Comparison of ENCODE assay signal across 27 mouse cellular contexts in the genomic region with DNA sequence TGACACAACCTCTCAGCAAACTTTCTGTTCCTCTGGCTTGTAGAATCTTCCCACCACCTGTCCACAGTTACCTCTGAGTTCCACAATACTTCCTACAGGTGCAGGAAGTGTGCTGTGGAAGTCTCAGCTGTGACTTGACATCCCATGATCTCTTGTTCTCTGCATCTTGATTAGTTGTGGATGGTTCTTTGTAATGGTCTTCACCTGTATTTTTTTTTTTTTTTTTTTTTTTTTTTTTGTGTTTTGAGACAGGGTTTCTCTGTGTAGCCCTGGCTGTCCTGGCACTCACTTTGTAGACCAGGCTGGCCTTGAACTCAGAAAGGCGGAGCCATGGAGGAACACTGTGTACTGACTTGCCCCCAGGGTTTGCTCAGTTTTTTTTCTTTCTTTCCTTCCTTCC. TPM values are rescaled to one million over a fixed set of nuclear protein-coding genes. Genes with fewer than 3 reads are reported as not detected.
A peak's percentile ranks its signal among the peaks of the same experiment; 100 is the strongest.
DNase-seq lines count a peak whose midpoint lies in the region; ATAC-seq and TF ChIP-seq lines count a peak whose summit lies in the region.
"Had no signal": no experiment of that assay in that cellular context is flagged by ENCODE, and none has a peak within 500 bp of the region (broad histone marks: within the 10 kb centered on the region; RNA-seq: fewer than 3 reads in every experiment).

No protein-coding gene starts in this region.

- no peak overlapping the region for H3K4me3 ChIP-seq in forebrain, embryonic 13.5 days
- H3K4me3 ChIP-seq in forebrain, embryonic 11.5 days (ENCODE audit: low read depth, low read length): no peak overlapping the region
- H3K4me3 ChIP-seq in midbrain, embryonic 15.5 days: no peak overlapping the region
- H3K4me3 ChIP-seq in midbrain, embryonic 16.5 days (ENCODE audit: low read depth, low read length): no peak overlapping the region
- no peak overlapping the region for H3K4me3 ChIP-seq in myocyte
- H3K4me3 ChIP-seq: embryonic facial prominence, embryonic 13.5 days; embryonic facial prominence, embryonic 15.5 days; erythroblast, embryonic 14.5 days; forebrain, embryonic 10.5 days had no signal

- intact Hi-C loops in heart, postnatal 10 days (cut with DNase I): no loop called here

- peaks cover 55% of the 10 kb centered on the region for H3K36me3 ChIP-seq in forebrain, embryonic 13.5 days (ENCODE audit: poor library complexity, severe bottlenecking)
- peaks cover 18% of the 10 kb centered on the region for H3K36me3 ChIP-seq in forebrain, embryonic 11.5 days (ENCODE audit: control insufficient read depth, insufficient read depth, low read length)
- H3K36me3 ChIP-seq in midbrain, embryonic 15.5 days (replicated peaks): peaks cover 36% of the 10 kb centered on the region
- peaks cover 23% of the 10 kb centered on the region for H3K36me3 ChIP-seq in midbrain, embryonic 16.5 days (ENCODE audit: control insufficient read depth, insufficient read depth, low read length)
- H3K36me3 ChIP-seq in myocyte (ENCODE audit: control insufficient read depth, insufficient read depth): peaks cover 33% of the 10 kb centered on the region

- TF ChIP-seq POLR2A in myocyte (IDR thresholded peaks at IDR 0.05; ENCODE audit: insufficient read length, low read depth): no peak

- no peak overlapping the region for H3ac ChIP-seq in myocyte (ENCODE audit: control insufficient read depth, insufficient read length)

- H3K9ac ChIP-seq in forebrain, embryonic 13.5 days: no peak overlapping the region
- H3K9ac ChIP-seq in forebrain, embryonic 11.5 days (ENCODE audit: low read length): no peak overlapping the region
- no peak overlapping the region for H3K9ac ChIP-seq in midbrain, embryonic 15.5 days
- H3K9ac ChIP-seq in midbrain, embryonic 16.5 days (ENCODE audit: low read depth, low read length): no peak overlapping the region
- H3K9ac ChIP-seq: embryonic facial prominence, embryonic 13.5 days; embryonic facial prominence, embryonic 15.5 days had no signal

- H3K9me3 ChIP-seq in forebrain, embryonic 13.5 days (replicated peaks): no peaks in the 10 kb centered on the region
- H3K9me3 ChIP-seq in forebrain, embryonic 11.5 days (ENCODE audit: control insufficient read depth, low read length): no peaks in the 10 kb centered on the region
- no peaks in the 10 kb centered on the region for H3K9me3 ChIP-seq in midbrain, embryonic 15.5 days
- no peaks in the 10 kb centered on the region for H3K9me3 ChIP-seq in midbrain, embryonic 16.5 days (replicated peaks; ENCODE audit: control insufficient read depth, low read length, poor library complexity, severe bottlenecking)
- H3K9me3 ChIP-seq: embryonic facial prominence, embryonic 13.5 days; embryonic facial prominence, embryonic 15.5 days; forebrain, embryonic 10.5 days; G1E had no signal

- WGBS in forebrain, embryonic 13.5 days: 100% methylated on average over 1 of the region's 1 CpGs
- 100% methylated on average over 1 of the region's 1 CpGs for WGBS in forebrain, embryonic 11.5 days
- 100% methylated on average over 1 of the region's 1 CpGs for WGBS in midbrain, embryonic 15.5 days
- 100% methylated on average over 1 of the region's 1 CpGs for WGBS in midbrain, embryonic 16.5 days

- H3K27ac ChIP-seq in forebrain, embryonic 13.5 days: no peak overlapping the region
- H3K27ac ChIP-seq in forebrain, embryonic 11.5 days (ENCODE audit: low read depth, low read length): no peak overlapping the region
- H3K27ac ChIP-seq in midbrain, embryonic 15.5 days: no peak overlapping the region
- no peak overlapping the region for H3K27ac ChIP-seq in midbrain, embryonic 16.5 days (ENCODE audit: low read length)
- H3K27ac ChIP-seq: embryonic facial prominence, embryonic 13.5 days; embryonic facial prominence, embryonic 15.5 days; forebrain, embryonic 10.5 days had no signal

- ATAC-seq in forebrain, embryonic 13.5 days: 0 out of 2 replicates have a peak, but pooled peaks have one; percentile 27
- no peak for ATAC-seq in forebrain, embryonic 11.5 days (replicated peaks; ENCODE audit: low FRiP score)
- 0 out of 2 replicates have a peak, but pooled peaks have one; percentile 39 for ATAC-seq in midbrain, embryonic 15.5 days (replicated peaks)
- ATAC-seq in midbrain, embryonic 16.5 days: no peak
- ATAC-seq: CD4-positive, CD25-positive, alpha-beta regulatory T cell, adult 4 months; forebrain, embryonic 14.5 days; Patski had no signal

- H3K4me2 ChIP-seq in forebrain, embryonic 13.5 days: no peak overlapping the region
- H3K4me2 ChIP-seq in forebrain, embryonic 11.5 days (ENCODE audit: low read depth, low read length, severe bottlenecking): no peak overlapping the region
- no peak overlapping the region for H3K4me2 ChIP-seq in midbrain, embryonic 15.5 days
- no peak overlapping the region for H3K4me2 ChIP-seq in midbrain, embryonic 16.5 days (ENCODE audit: low read length)
- no peak overlapping the region for H3K4me2 ChIP-seq in myocyte (ENCODE audit: low read depth)
- H3K4me2 ChIP-seq: embryonic facial prominence, embryonic 13.5 days; embryonic facial prominence, embryonic 15.5 days had no signal

- H3K27me3 ChIP-seq in forebrain, embryonic 13.5 days: no peaks in the 10 kb centered on the region
- no peaks in the 10 kb centered on the region for H3K27me3 ChIP-seq in forebrain, embryonic 11.5 days (ENCODE audit: control insufficient read depth, insufficient read depth, low read length)
- no peaks in the 10 kb centered on the region for H3K27me3 ChIP-seq in midbrain, embryonic 15.5 days (replicated peaks)
- no peaks in the 10 kb centered on the region for H3K27me3 ChIP-seq in midbrain, embryonic 16.5 days (ENCODE audit: control insufficient read depth, insufficient read depth, low read depth, low read length)
- no peaks in the 10 kb centered on the region for H3K27me3 ChIP-seq in myocyte (ENCODE audit: control insufficient read depth, insufficient read depth, insufficient read length)
- H3K27me3 ChIP-seq: embryonic facial prominence, embryonic 13.5 days; embryonic facial prominence, embryonic 15.5 days; Patski had no signal

- no peak for DNase-seq in forebrain, embryonic 11.5 days (ENCODE audit: low spot score)
- DNase-seq in heart, adult 11 months: peak; percentile 41
- no peak for DNase-seq in heart, postnatal 10 days
- DNase-seq in kidney, postnatal 10 days: no peak
- DNase-seq: adrenal gland, adult 2 months; adrenal gland, postnatal 10 days; adrenal gland, postnatal 25 days; B cell, adult 2 months; cerebellum, adult 11 months; cerebellum, adult 18-20 months; cerebellum, adult 8-10 months; cerebellum, adult 9-11 months; cerebellum, postnatal 14 days; cerebellum, postnatal 36 days; embryo, embryonic 11 days had no signal

- no peaks in the 10 kb centered on the region for H3K79me2 ChIP-seq in myocyte (ENCODE audit: control insufficient read depth, insufficient read depth)

- H3K4me1 ChIP-seq in forebrain, embryonic 13.5 days: no peaks in the 10 kb centered on the region
- 0 out of 2 replicates have a peak, but pooled peaks cover 1% of the 10 kb centered on the region for H3K4me1 ChIP-seq in forebrain, embryonic 11.5 days (replicated peaks; ENCODE audit: control insufficient read depth, insufficient read depth, low read length)
- H3K4me1 ChIP-seq in midbrain, embryonic 15.5 days: no peaks in the 10 kb centered on the region
- no peaks in the 10 kb centered on the region for H3K4me1 ChIP-seq in midbrain, embryonic 16.5 days (ENCODE audit: control insufficient read depth, insufficient read depth, low read length)
- H3K4me1 ChIP-seq: embryonic facial prominence, embryonic 13.5 days; embryonic facial prominence, embryonic 15.5 days had no signal

TF ChIP-seq in myocyte, 11 proteins besides CTCF, POLR2A, EP300 and RAD21:
- peak; percentile 42 for TF ChIP-seq POLR2AphosphoS2 (IDR thresholded peaks at IDR 0.05; ENCODE audit: insufficient read length, low read depth)
- TF ChIP-seq REST (IDR thresholded peaks at IDR 0.05; ENCODE audit: insufficient read depth, insufficient read length): no peak
- no peak for TF ChIP-seq USF1 (IDR thresholded peaks at IDR 0.05; ENCODE audit: low read depth)
TF ChIP-seq in myocyte: peak in this region for 1.

RNA-seq across cellular contexts. Expression of a gene that starts 22.3 kb away (rescaled TPM):
- polyA plus RNA-seq in forebrain, embryonic 13.5 days (2015; fragmentation: Nextera tagmentation; extraction: Ambion mirVana): 164 and 177 TPM in 2 replicates
- polyA plus RNA-seq in forebrain, embryonic 11.5 days (2014; fragmentation: Nextera tagmentation; extraction: Ambion mirVana): 64.4 and 68.5 TPM in 2 replicates
- total RNA-seq in heart, postnatal 10 days (2021): 10 to 100 TPM; 28.1 to 36.9 TPM
- polyA plus RNA-seq in midbrain, embryonic 15.5 days (2015; fragmentation: Nextera tagmentation; extraction: Ambion mirVana): 123 and 128 TPM in 2 replicates
- 105 and 141 TPM in 2 replicates for polyA plus RNA-seq in midbrain, embryonic 16.5 days (2015; fragmentation: Nextera tagmentation; extraction: Ambion mirVana)
- polyA plus RNA-seq in myocyte (2012; fragmentation: generic; extraction: Trizol): 26.5 TPM

RNA-seq across cellular contexts. Expression of a gene that starts 26.8 kb away (rescaled TPM):
- 55.2 and 56.9 TPM in 2 replicates for polyA plus RNA-seq in forebrain, embryonic 13.5 days (2015; fragmentation: Nextera tagmentation; extraction: Ambion mirVana)
- 121 and 132 TPM in 2 replicates for polyA plus RNA-seq in forebrain, embryonic 11.5 days (2014; fragmentation: Nextera tagmentation; extraction: Ambion mirVana)
- 1 to 10 TPM; 4.3 to 4.5 TPM for total RNA-seq in heart, postnatal 10 days (2021)
- 25.2 and 26.9 TPM in 2 replicates for polyA plus RNA-seq in midbrain, embryonic 15.5 days (2015; fragmentation: Nextera tagmentation; extraction: Ambion mirVana)
- 17.1 and 24.0 TPM in 2 replicates for polyA plus RNA-seq in midbrain, embryonic 16.5 days (2015; fragmentation: Nextera tagmentation; extraction: Ambion mirVana)
- polyA plus RNA-seq in myocyte (2012; fragmentation: generic; extraction: Trizol): 0.26 TPM

Comparison
In these comparisons a context has a peak if more than half of its experiments do, and no peak if none do; other contexts are left out.
1. ATAC-seq: peak in forebrain, embryonic 13.5 days (single experiment) and midbrain, embryonic 15.5 days (single experiment); none in forebrain, embryonic 11.5 days (single experiment) and midbrain, embryonic 16.5 days (single experiment).
2. RNA of a gene that starts 26.8 kb away (polyA plus RNA-seq): 121 to 132 TPM in forebrain, embryonic 11.5 days, 55.2 to 56.9 TPM in forebrain, embryonic 13.5 days, 25.2 to 26.9 TPM in midbrain, embryonic 15.5 days and 17.1 to 24.0 TPM in midbrain, embryonic 16.5 days; 0.26 TPM in myocyte (single experiment); every median in the first group is over 10 times any median in the second.